Mouse (Mus musculus): ENCODE data around the gene Crybg2.

GRCm38 (mm10) chr4:134082460-134082859 is 21.8 kb downstream of the Crybg2 start:
- TF ChIP-seq EP300 (IDR thresholded peaks at IDR 0.05; ENCODE audit: insufficient read depth, low read depth, low read length) (no peak), CTCF (IDR thresholded peaks at IDR 0.05; ENCODE audit: low read depth, low read length) (no peak)

All from ES-Bruce4 (cell line).